Mouse (Mus musculus): ENCODE data around the gene Zfp768.
"Not testable (repeated sequence)": the region's sequence is repeated elsewhere in the genome, so short reads cannot be mapped to it uniquely, and the experiment has no call there.

Gene Zfp768

DNA sequence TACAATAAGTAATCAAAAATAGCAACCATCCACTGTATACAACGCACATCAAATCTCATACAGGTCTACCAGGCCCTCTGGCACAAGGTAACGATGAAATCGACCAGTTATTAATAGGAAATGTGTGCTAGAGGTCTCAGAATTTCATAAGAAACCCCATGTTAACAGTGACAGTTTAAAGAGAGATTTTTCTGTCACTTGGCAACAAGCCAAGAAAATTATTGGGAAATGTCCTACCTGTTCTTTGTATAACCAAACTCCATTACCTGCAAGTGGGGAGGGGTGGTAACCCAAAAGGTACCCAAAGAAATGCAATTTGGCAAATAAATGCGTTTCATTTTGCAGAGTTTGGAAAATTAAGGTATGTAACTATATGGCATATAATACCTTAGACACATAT lies 13.1 kb upstream of the Zfp768 start:
- in situ Hi-C loops (cut with MboI), result no loop called here

DNA sequence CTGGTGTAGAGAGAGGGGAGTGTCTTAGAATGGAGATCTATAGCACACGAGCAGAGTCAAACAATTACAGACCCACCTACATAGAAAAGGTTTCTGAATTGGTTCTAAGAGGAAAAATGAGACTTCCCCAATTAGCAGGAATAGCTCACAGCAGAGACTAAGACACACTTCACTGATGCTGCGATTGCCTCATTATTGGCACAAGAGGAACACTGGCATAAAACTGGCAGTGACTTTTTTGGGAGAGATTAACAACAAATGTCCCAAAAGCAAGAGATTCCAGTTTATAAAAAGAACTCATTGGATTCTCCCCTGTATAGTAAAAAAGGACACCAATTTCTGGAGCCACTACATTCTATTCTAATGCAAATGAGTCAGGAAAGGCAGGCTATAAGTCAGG lies 12.5 kb upstream of the Zfp768 start:
- in situ Hi-C loops (cut with MboI), result no loop called here

DNA sequence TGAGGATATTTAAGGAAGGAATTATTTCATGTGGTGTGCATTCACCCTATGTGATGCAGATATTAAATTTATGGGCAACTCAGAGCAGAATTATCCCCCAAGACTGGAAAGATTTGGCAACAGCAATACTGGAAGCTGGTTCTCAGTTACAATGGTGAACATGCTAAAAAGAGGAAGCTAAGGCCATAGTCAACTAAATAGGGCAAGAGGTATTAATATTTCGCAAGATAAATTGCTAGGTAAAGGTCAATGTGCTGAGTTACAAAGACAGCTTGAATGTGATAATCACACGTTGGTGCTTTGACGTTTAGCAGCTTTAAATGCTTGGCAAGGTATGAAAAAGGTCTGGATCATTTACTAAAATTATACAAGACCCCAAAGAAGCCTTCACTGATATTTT lies 10.4 kb upstream of the Zfp768 start:
- in situ Hi-C loops (cut with MboI), result no loop called here

DNA sequence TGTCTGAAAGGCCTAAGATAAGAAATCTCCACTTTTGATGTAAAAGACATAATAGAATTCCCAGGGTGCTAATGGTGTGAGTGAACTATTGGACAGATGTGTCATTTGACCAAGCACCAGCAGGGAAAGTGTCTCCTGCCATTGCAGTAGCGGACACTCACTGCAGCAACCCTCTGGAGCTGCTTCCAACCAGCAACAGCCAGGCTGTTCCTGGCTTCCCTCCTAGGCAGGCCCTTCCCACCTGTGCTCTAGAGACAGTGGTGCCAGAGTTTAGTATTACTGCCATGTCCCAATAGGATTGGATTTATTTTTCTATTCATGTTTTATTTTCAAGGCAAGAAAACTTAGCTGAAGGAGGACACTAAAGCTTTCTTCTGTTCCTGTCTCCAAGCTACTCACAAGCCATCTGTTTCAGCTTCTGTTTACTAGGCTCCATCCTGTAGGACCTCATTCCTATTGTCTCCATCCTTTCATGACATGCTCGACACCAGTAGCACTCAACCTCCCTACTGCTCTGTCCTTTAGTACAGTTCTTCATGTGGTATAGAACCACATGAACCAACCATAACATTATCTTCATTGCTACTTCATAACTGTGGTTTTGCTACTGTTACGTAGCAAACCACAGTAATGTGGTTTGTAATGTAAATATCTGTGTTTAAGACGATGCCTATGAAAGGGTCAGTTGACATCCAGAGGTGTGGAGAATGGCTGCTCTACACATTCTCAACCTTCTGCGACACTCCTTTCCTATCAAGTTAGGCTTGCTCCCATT lies 6.0 kb upstream of the Zfp768 start:
- in situ Hi-C loops (cut with MboI), result no loop called here

DNA sequence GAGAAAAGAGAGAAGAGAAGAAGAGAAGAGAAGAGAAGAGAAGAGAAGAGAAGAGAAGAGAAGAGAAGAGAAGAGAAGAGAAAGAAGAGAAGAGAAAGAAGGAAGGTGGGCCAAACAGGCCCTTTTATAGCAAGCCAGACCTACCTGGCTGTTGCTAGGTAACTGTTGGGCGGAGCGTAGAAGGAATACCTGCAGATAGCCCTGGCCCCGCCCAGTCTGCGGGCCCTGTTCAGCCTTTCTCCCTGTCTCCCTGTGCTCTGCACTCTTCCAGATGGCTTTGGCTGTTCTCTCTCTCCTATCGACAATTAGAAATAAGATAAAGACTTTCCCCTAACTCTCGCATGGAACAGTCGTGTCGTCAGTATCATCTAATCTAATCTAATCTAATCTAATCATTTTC lies 1.3 kb upstream of the Zfp768 start:
- in situ Hi-C loops (cut with MboI), result no loop called here

DNA sequence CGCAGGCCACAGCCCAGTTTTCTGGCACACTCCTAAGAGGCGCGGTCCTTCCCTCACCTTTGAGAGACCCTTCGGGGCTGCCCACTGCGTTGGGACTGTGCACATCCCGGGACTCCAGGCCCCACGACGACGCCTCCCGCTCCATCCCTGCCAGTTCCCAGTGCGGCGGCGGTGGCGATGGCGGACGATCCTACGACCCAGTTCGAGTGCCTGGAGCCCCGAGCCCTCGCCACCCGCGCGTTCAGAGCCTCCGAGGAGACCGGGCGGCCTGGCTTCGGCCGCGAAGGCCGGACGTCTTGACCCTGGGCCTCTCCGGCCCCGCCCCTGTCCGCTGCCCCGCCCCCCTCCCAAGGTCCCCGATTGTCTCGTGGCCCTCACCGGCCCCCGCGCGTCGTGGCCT lies 297 bp downstream of the Zfp768 start:
- in situ Hi-C loops (cut with MboI), result no loop called here

DNA sequence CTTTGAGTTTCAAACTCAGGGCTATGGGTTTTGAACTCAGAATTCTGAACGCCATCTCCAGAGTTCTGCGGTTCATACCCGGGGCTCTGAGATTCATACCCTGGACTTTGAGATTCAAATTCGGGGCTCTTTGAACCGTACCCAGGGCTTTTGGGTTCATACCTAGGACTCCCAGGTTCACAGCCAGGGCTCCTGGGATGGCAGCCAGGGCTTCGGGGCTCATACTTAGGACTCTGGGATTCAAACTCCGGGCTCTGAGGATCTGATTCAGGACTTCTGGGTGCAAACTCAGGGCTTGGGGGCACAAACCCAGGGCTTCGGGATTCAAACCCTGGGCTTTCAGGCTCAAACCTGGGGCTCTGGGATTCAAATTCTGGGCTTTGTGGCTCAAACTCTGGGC lies 1.0 kb downstream of the Zfp768 start:
- in situ Hi-C loops (cut with MboI), result no loop called here

DNA sequence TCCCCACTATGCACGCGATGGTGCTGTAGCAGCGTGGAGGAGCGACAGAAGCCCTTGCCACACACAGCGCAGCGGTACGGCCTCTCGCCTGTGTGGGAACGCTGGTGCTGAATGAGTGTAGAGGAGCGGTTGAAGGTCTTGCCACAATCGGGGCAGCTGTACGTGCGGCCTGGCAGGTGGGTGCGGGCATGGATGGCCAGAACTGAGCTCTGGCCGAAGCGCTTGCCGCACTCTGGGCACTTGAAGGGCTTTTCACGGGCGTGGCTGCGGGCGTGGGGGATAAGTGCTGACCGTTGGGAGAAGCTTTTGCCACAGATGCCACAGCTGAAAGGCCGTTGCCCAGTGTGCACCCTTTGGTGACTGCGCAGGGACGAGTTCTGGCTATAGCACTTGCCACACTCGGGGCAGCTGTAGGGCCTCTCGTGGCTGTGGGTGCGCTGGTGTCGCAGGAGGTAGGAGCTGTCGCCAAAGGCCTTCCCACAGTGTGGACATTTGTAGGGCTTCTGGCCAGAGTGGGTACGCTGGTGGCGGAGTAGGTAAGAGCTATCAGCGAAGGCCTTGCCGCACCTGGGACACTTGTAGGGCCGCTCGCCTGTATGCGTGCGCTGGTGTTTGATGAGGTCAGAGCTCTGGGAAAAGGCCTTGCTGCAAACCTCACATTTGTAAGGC lies 1.9 kb downstream of the Zfp768 start:
- in situ Hi-C loops (cut with MboI), result no loop called here

DNA sequence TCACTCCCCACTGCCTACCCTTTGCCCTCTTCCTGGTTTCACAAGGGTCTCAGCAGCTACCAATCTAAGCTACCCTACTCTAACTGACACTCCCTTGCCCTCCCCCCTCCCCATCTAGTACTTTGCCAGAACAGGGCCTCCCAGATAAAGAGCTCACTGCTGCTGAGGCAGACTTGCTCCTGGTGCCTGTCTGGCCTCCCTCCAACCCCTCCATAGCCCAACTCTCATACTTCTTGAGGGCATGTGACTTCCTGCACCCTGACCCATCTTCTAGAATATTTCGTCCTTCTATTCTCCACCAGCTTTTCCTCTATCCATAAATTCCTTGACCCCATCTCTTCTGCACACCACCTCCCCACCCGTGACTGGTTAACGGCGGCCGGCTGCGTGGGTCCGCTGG lies 2.5 kb downstream of the Zfp768 start:
- in situ Hi-C loops (cut with MboI), result no loop called here

DNA sequence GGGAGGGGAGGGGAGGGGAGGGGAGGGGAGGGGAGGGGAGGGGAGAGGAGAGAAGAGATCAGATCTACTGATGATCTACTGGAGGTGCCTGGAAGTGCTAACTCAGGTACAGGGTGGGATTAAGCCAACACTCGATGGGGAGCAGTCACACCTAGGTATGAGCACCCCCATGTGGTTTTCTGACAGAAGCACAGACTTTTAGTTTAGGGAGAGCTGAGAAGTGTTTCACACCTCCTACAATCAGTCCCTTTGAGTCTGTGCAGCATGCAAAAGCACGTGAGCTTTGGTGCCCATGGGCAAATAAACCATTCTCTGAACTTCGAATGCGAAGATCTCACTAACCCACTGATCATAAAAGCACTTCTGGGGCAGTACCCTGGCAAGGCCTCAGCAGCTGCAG lies 3.1 kb downstream of the Zfp768 start:
- in situ Hi-C loops (cut with MboI), result no loop called here

DNA sequence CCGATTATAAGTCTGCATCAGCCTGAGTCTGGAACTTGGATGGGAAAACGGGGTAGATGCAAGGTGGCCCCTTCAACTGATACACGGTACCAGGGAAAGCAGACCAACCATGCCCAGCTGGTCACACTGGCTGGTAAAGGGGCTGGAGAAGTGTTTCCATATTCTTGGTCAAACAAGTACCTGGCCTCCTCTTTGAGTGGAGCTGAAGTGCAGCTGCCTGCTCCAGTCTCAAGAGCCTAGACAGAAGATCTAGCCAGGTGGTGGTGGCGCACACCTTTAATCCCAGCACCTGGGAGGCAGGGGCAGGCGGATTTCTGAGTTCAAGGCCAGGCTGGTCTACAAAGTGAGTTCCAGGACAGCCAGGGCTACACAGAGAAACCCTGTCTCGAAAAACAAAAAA lies 3.5 kb downstream of the Zfp768 start:
- in situ Hi-C loops (cut with MboI), result not testable (repeated sequence)

DNA sequence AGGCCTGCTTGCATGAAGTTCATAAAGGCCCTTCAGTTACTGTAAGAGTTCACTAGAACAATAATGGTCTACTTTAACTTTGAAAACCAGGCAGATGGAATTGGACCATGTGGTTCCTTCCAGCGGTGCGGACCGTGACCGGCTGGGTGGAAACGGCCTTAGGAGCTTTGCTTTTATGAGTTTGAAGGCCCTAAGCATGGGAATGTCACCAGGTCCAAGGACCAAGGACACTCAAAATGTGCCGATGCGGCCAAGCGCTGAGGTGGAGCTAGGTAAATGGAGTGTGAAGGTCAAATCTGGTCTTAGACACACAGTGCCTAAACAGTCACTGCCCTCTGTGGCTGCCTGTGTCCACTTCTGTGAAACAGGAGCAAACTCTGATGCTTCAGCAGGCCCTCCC lies 4.0 kb downstream of the Zfp768 start:
- in situ Hi-C loops (cut with MboI), result no loop called here

DNA sequence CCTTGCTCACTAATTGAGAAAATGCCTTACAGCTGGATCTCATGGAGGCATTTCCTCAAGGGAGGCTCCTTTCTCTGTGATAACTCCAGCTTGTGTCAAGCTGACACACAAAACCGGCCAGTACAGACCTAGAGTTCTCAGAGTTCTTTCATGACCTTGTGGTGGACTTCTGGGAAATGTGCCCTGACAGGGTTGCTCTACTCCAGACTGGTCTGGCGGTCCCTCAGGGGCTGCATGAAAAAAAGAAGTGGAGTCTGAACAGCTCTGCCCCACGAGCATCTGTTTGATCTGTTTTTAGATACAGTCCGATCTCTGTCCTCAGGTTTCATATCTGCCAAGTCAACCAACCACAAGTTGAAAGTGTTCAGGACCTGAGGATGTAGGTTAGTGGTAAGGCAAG lies 7.8 kb downstream of the Zfp768 start:
- in situ Hi-C loops (cut with MboI), result no loop called here

DNA sequence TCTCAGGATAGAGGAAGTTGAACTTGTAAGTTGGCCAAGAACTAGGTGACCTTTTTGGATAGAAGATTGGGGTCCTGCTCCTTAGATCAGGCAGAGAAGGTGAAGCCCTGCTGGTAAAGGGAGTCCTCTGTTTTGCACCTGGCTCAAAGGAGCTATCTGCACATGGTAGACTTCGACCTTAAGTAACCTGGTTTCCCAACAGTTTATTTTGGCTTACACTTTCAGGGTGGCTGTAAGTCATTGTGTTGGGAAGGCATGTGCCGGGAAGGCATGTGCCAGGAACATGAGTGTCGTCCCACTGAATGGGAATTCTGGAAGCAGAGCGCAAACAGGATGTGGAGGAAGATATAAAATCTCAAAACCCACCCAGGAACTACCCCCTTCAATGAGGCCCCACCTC lies 9.8 kb downstream of the Zfp768 start:
- in situ Hi-C loops (cut with MboI), result no loop called here

DNA sequence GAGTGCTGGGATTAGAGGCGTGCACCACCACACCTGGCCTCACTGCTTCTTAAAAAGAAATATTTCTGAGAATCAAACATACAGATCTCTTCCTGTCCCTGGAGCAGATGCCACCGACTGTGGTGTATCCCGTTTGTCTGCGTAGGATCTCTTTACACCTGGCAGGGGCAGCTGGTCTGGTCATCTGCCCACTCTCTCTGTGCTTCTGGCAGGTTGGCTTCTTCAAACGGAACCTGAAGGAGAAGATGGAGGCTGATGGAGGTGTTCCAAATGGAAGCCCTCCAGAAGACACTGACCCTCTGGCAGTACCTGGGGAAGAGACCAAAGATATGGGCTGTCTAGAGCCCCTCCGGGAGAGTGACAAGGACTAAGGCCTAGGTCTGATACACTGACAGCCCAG lies 12.1 kb downstream of the Zfp768 start:
- in situ Hi-C loops (cut with MboI), result no loop called here

DNA sequence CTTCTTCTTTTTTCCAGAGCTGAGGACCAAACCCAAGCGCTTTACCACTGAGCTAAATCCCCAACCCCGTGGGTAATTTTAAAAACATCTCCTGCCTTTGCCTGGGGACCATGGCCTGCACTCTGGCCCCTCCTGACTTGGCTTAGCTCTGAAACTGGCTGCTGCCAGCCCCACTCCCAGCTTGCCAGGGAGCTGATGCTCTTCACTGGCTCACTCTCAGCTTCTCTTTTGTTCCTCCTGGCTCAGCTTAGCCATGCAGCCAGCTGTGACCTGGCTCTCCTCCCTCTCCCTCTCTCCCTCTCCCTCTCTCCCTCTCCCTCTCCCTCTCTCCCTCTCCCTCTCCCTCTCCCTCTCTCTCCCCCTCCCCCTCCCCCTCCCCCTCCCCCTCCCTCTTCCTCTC lies 18.7 kb downstream of the Zfp768 start:
- in situ Hi-C loops (cut with MboI), result no loop called here

DNA sequence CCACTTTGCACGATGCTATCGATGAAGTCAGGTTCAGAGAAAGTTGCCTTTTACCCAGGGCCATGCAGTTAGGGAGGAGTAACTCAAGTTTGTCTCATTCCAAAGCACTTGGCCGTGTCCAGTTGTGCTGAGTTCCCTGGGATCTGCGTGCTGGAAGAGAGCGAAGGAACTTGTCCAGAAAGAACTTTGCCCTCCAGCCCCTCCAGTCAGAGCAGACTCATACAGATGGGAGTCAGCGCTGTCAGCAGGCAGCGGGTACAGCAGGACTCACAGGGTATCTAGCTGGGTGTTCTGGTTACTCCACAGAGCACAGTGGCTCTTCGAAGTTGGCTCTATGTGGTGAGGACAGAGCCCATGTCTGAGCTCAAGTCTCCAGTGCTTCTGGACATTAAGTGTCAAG lies 19.8 kb downstream of the Zfp768 start:
- in situ Hi-C loops (cut with MboI), result no loop called here

DNA sequence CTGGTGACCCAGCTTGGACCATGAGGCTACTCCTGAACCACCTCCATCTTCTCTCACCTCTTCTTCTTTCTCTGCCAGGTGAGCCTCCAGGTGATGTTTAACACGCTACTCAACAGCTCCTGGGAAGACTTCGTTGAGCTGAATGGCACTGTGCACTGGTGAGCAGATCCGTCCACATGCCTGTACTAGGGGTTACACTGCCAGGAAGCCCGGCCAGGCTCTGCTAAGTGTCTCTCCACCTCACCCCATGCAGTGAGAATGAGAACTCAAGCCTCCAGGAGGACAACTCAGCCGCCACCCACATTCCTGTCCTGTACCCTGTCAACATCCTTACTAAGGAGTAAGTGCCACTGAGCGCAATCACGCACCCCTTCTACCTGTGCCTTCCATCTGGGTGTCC lies 20.4 kb downstream of the Zfp768 start:
- in situ Hi-C loops (cut with MboI), result no loop called here

DNA sequence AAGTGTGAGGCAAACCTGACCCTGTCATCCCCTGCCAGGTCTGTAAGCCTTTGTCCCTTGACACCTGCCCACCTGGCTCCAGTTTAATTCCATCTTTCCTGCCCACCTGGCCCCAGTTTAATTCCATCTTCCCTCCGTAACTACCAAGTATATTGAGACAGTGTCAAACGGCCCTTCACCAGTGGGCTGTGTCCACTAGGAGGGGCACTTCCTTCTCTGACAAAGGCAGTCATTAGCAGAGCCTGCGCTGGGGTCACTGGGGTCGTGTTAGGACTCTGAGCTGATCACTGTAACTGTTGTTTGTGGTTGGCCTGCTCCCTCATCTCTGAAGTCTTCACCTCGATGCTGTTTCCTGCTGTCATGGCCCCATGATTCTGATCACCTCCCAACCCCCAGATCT lies 23.3 kb downstream of the Zfp768 start:
- in situ Hi-C loops (cut with MboI), result no loop called here

DNA sequence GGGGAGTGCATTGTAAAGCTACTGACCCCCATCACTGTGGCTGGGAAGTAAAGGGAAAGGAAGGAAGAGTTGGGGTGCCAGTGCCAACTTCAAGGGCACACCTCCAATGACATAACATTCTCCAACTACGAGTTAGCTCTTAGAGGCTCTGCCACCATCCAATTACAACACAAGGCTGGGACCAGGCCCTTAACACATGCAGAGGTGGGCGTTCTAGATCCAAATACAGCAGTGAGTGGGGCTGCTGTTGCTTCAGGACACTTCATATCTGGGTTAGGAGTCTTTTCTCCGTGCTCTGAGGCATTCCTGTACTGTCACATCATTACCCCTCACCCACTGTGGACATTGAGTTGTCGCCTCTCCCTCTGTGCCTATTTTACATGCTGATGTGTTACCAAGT lies 24.3 kb downstream of the Zfp768 start:
- in situ Hi-C loops (cut with MboI), result no loop called here

DNA sequence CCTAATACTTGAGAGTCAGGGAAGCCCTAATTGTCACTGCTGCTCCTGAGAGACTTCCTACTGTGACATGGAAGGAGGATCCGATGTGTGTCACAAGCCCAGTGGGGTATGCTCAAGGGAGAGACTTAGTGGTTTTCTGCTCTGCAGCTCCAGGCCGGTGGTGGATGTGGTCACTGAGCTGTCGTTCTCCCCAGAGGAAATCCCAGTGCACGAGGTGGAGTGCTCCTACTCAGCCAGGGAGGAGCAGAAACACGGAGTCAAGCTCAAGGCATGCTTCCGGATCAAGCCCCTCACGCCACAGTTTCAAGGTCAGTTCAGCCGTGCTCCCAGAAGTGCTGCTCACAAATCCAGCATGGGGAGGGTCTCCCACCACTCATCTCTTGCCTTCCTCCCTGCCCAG lies 31.5 kb downstream of the Zfp768 start:
- in situ Hi-C loops (cut with MboI), result no loop called here

DNA sequence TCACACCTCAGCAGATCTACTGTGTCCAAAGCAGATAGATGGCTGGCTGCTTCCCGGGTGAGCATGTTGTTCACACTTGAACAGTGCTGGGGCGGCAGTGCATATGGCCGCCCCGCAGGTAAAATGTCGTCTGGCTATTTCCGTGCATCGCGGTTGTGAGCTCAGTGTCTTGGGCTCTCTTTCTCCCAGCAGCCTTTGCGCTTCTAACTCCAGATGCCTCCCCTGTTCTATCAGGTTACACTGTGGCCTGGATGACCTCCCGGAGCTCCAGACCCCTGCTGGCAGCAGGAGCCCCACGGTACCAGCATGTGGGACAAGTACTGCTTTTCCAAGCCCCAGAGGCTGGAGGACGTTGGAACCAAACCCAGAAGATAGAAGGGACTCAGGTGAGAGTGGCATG lies 35.4 kb downstream of the Zfp768 start:
- in situ Hi-C loops (cut with MboI), result no loop called here

DNA sequence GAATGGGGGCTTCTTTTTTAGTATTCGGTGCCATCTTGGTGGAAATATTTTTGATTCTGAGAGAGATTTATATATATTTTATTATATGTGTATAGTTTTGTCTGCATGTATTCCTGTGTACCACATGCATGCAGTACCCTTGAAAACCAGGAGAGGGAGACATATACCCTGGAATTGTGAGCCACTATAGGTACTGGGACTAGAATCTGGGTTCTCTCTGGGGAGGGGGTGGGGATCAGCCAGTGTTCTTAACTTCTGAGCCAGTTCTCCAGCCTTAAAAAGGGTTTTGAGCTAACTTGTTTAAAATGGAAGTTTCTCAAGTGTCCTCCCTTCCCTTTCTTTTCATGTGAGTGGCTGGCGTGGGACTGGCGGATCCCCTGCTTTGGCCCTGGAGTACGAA lies 36.5 kb downstream of the Zfp768 start:
- in situ Hi-C loops (cut with MboI), result no loop called here

DNA sequence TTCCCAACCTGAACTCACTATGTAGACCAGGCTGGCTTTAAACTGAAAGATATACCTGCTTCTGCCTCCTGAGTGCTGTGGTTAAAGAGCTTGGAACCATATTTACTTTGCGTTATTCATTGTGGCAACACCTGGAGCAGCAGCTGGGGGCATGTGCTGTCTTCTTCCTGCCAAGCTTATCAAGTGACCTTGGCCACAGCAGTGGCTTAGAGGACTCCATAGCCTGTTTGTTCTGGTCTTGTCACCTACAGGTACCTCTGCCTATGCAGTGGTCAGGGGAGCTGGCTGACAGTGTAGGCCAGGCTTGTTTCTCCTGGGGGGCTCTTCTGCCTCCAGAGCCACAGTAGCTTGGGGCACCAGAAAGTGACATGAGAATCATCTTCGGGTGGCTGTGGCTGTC lies 37.0 kb downstream of the Zfp768 start:
- in situ Hi-C loops (cut with MboI), result no loop called here

Data from mature B cell (primary cell).